Mouse (Mus musculus): ENCODE results near the gene Ndufa11. TPM values are rescaled to one million over a fixed set of nuclear protein-coding genes. Genes with fewer than 3 reads are reported as not detected.

The Ndufa11 gene
- polyA plus RNA-seq, 1 experiment from 2014 or later, result 595 TPM

DNA sequence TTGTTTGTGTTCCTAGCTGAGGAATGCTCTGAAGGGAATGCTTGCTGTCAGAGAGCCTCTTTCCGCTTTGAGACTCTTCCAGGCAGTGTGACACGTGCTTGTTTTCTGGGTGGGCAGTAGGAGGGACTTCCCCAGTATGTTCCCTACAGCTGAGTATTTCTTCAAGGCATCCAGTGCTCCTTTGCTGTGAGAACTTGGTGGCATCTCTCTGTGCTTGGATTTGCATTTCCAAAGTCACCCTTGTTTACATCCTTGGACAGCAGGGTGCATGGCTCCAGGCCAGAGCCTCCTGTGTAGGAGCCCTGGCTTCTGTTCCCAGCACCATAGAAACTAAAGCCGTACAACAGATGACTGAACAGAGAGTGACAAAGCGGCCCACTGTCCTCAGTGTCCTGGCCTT, 8.9 kb upstream of the Ndufa11 start:
- H3K9me3 ChIP-seq (ENCODE audit: control insufficient read depth, low read length), result no peaks in the 10 kb centered on the region
- ATAC-seq (ENCODE audit: low FRiP score, low TSS enrichment), result no peak

DNA sequence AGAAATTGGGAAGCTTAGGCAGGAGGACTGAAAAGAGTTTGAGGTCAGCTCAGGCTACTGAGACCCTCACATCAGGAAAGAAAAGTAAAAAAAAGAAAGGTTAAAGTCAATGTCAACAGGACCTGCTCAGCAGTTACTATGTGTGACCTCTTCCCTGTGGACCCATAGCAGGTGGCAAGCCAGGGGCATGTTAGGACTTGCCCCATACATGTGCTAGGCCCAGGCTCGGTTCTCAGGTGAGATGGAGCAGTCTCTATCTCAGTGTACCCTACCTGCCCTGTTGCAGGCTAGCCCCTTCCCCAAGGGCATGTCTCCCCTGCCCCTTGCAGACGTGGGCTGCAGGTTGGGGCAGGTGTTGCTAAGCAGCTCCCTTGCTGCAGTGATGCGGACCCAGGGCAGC, 7.9 kb upstream of the Ndufa11 start:
- Histone ChIP-seq H3K27ac (replicated peaks) (no peak overlapping the region), H3K27me3 (ENCODE audit: control insufficient read depth, insufficient read depth, low read length) (no peaks in the 10 kb centered on the region), H3K4me2 (replicated peaks; ENCODE audit: low read depth) (no peak overlapping the region), H3K9me3 (ENCODE audit: control insufficient read depth, low read length) (no peaks in the 10 kb centered on the region), H3K4me3 (ENCODE audit: low read depth, low read length) (no peak overlapping the region), H3K9ac (ENCODE audit: low read length) (no peak overlapping the region), H3K36me3 (ENCODE audit: control insufficient read depth, insufficient read depth, low read length) (peaks cover 50% of the 10 kb centered on the region), H3K4me1 (replicated peaks; ENCODE audit: control insufficient read depth, insufficient read depth) (no peaks in the 10 kb centered on the region)
- TF ChIP-seq CTCF (IDR thresholded peaks at IDR 0.05; ENCODE audit: low read depth), result no peak
- no peak for TF ChIP-seq EP300 (optimal IDR thresholded peaks at IDR 0.05)
- ATAC-seq (ENCODE audit: low FRiP score, low TSS enrichment), result no peak
- DNase-seq (ENCODE audit: low spot score), result no peak
- 74% methylated on average over 3 of the region's 3 CpGs for WGBS

More for the DNA sequence above, 8.9 kb upstream of the Ndufa11 start:
- Histone ChIP-seq H3K9ac (ENCODE audit: low read length) (no peak overlapping the region), H3K27me3 (ENCODE audit: control insufficient read depth, insufficient read depth, low read length) (no peaks in the 10 kb centered on the region), H3K4me1 (replicated peaks; ENCODE audit: control insufficient read depth, insufficient read depth) (no peaks in the 10 kb centered on the region), H3K4me2 (replicated peaks; ENCODE audit: low read depth) (no peak overlapping the region), H3K36me3 (ENCODE audit: control insufficient read depth, insufficient read depth, low read length) (peaks cover 54% of the 10 kb centered on the region), H3K4me3 (ENCODE audit: low read depth, low read length) (no peak overlapping the region), H3K27ac (replicated peaks) (no peak overlapping the region)
- 78% methylated on average over 4 of the region's 4 CpGs for WGBS
- no peak for DNase-seq (ENCODE audit: low spot score)
- TF ChIP-seq CTCF (IDR thresholded peaks at IDR 0.05; ENCODE audit: low read depth), result no peak
- no peak for TF ChIP-seq EP300 (optimal IDR thresholded peaks at IDR 0.05)

DNA sequence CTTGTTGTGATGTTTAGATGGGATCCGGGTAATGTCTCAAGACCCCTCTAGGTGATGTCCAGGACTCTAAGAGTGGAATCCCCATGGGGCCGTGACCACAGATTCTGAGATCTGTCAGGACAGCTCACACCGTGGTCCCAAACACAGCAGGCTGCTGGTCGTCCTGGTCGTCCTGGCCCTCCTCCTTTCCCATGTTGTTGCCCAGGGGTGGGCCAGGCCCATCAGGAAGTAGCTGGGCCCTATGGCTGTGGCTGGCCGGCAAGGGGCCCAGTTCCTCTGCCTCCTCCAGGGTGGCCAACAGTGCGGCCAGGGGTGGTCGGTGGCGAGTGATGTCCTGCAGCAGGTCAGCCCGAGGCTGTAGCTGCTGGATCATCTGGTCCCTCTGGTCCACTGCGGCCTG, 2.2 kb upstream of the Ndufa11 start:
- Histone ChIP-seq H3K4me1 (replicated peaks; ENCODE audit: control insufficient read depth, insufficient read depth) (peaks cover 5% of the 10 kb centered on the region; the same call in 1 of the 2 replicates), H3K9ac (ENCODE audit: low read length) (no peak overlapping the region; the same call in 1 of the 2 replicates), H3K9me3 (ENCODE audit: control insufficient read depth, low read length) (no peaks in the 10 kb centered on the region), H3K27ac (replicated peaks) (no peak overlapping the region), H3K36me3 (ENCODE audit: control insufficient read depth, insufficient read depth, low read length) (peaks cover 7% of the 10 kb centered on the region; the same call in 1 of the 2 replicates), H3K4me3 (ENCODE audit: low read depth, low read length) (no peak overlapping the region), H3K4me2 (replicated peaks; ENCODE audit: low read depth) (no peak overlapping the region; the same call in 1 of the 2 replicates), H3K27me3 (ENCODE audit: control insufficient read depth, insufficient read depth, low read length) (no peaks in the 10 kb centered on the region)
- WGBS, result 60% methylated on average over 11 of the region's 11 CpGs
- ATAC-seq (ENCODE audit: low FRiP score, low TSS enrichment) (no peak), DNase-seq (ENCODE audit: low spot score) (no peak)
- TF ChIP-seq CTCF (IDR thresholded peaks at IDR 0.05; ENCODE audit: low read depth), result no peak
- no peak for TF ChIP-seq EP300 (optimal IDR thresholded peaks at IDR 0.05)

DNA sequence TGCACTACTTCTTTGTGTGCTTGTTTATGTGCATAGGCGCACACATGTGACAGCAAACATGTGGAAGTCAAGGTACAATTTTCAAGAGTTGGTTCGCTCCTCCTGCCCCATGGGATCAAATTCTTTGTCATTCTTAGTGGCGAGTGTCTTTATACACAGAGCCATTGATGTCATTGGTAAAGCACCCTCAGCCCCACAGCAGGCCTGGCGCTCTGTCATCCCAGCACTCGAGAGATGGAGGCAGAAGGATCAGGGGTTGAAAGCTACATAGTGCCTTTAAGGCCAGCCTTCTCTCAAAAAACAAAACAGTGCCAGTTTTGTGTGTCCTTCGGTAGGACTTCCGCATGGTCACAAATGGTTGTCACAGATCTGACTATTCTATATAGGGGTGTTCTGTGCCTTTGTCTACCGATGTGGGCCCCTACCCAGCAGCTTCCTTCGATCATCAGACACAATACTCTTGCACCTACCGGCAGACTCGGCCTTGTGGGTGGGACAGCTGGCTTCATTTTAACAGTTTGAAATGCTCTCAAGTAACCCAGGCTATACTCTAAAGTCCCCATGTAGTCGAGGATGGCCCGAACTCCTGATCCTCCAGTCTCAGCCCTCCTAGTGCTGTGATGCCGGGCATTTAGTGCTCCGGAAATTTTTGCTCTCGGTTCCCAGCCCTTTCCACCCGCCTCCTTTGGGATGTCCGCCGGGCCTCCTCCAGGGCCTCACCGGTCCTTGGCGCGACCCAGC, 1.5 kb upstream of the Ndufa11 start:
- DNase-seq (ENCODE audit: low spot score), result no peak
- no peak for ATAC-seq (ENCODE audit: low FRiP score, low TSS enrichment)
- H3K4me3 ChIP-seq (ENCODE audit: low read depth, low read length), result peak overlapping the region; percentile 86
- peaks cover 5% of the 10 kb centered on the region; the same call in 1 of the 2 replicates for H3K4me1 ChIP-seq (replicated peaks; ENCODE audit: control insufficient read depth, insufficient read depth)
- TF ChIP-seq EP300 (optimal IDR thresholded peaks at IDR 0.05), result no peak
- no peak for TF ChIP-seq CTCF (IDR thresholded peaks at IDR 0.05; ENCODE audit: low read depth)
- H3K36me3 ChIP-seq (ENCODE audit: control insufficient read depth, insufficient read depth, low read length), result peaks cover 7% of the 10 kb centered on the region; the same call in 1 of the 2 replicates
- H3K4me2 ChIP-seq (replicated peaks; ENCODE audit: low read depth), result peak overlapping the region; percentile 64
- no peaks in the 10 kb centered on the region for H3K9me3 ChIP-seq (ENCODE audit: control insufficient read depth, low read length)
- H3K9ac ChIP-seq (ENCODE audit: low read length), result peak overlapping the region; percentile 76
- 23% methylated on average over 22 of the region's 22 CpGs for WGBS
- H3K27ac ChIP-seq (replicated peaks), result peak overlapping the region; percentile 81
- H3K27me3 ChIP-seq (ENCODE audit: control insufficient read depth, insufficient read depth, low read length), result no peaks in the 10 kb centered on the region

DNA sequence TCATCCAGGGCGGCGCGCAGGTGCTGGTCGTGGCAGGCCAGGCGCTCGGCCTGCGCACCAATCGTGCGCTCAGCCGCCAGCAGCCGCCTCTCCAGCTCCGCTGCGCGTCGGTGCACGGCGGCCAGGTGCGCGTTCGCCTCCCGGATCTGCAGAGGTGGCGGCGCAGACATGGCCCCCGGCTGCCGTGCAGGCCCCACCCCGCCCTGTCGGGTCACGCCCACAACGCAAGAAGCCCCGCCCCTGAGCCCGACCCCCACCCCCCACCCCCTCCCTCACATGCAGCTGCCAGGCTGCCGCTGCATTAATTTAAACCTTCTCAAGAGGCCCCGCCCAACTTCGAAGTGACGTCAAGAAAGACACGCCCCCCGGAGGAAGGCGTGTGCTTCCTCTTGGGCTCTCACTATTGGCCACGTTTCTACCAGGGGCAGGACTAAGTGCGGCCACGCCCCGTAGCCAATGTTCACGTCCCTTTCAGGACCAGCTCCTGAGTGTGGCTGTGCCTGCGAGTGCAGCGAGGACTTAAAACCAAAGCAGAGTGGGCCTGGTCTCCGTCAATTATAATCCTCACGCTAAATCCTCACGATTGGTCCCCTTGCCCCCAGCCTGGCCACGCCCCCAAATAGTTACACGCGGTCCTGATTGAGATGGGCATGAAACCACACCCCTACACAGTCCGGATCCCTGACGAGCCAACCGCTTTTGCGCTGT, 758 bp upstream of the Ndufa11 start:
- peak overlapping the region; percentile 86 for H3K4me3 ChIP-seq (ENCODE audit: low read depth, low read length)
- H3K27me3 ChIP-seq (ENCODE audit: control insufficient read depth, insufficient read depth, low read length), result no peaks in the 10 kb centered on the region
- H3K9ac ChIP-seq (ENCODE audit: low read length), result peak overlapping the region; percentile 95
- peak overlapping the region; percentile 78 for H3K4me2 ChIP-seq (replicated peaks; ENCODE audit: low read depth)
- peak overlapping the region; percentile 87 for H3K27ac ChIP-seq (replicated peaks)
- ATAC-seq (ENCODE audit: low FRiP score, low TSS enrichment), result peak; percentile 94
- no peak for TF ChIP-seq EP300 (optimal IDR thresholded peaks at IDR 0.05)
- no peak for TF ChIP-seq CTCF (IDR thresholded peaks at IDR 0.05; ENCODE audit: low read depth)
- under 1% methylated on average over 51 of the region's 55 CpGs for WGBS
- peaks cover 6% of the 10 kb centered on the region; the same call in 1 of the 2 replicates for H3K36me3 ChIP-seq (ENCODE audit: control insufficient read depth, insufficient read depth, low read length)
- peaks cover 5% of the 10 kb centered on the region; the same call in 1 of the 2 replicates for H3K4me1 ChIP-seq (replicated peaks; ENCODE audit: control insufficient read depth, insufficient read depth)
- no peaks in the 10 kb centered on the region for H3K9me3 ChIP-seq (ENCODE audit: control insufficient read depth, low read length)
- DNase-seq (ENCODE audit: low spot score), result peak; percentile 98

All from stomach, postnatal 0 days (tissue).